Mouse (Mus musculus): ENCODE measurements around the gene Fam173a.

Fam173a gene

DNA sequence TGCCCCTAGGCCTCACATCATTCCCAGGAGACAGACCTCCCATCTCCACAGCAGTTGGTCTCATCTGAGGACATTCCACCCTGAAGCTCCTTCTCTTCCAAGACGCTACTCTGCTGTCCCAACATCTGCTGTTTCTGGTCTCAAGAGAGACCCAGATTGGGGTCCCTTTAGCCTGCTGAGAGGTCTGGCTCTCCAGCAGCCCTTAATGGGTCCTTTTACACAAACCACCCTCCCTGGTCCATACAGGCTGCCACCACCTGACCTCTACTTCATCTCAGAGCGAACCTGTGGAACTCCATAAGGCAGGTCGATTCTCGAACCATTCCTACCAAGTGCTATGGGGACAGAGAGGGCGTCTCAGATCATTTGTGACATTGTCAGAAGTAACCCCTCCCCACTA, 15.3 kb upstream of the Fam173a start:
- in situ Hi-C loops (cut with MboI; ENCODE audit: low pct_unique_long_range_greater_than_20kb in 1 of 2, low sequenced_read_pairs in 2 of 2, unreplicated experiment in 1 of 2), result loop anchor here in 1 of 2 experiments (10.0 kb wide), 1 partner anchor 103 kb away; no protein-coding TSS in a partner anchor

DNA sequence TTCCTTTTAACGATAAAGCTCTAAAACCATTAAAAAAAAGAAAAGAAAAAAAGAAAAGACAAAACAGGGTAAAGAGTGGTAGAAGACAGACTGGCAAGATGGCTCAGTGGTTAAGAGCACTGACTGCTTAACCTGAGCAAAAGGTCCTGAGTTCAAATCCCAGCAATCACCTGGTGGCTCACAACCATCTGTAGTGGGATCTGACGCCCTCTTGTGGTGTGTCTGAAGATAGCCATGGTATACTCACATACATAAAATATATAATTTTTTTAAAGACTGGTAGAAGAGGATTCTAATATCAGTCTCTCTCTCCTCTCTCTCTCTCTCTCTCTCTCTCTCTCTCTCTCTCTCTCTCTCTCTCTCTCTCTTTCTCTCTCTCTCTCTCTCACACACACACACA, 14.8 kb upstream of the Fam173a start:
- in situ Hi-C loops (cut with MboI; ENCODE audit: low pct_unique_long_range_greater_than_20kb in 1 of 2, low sequenced_read_pairs in 2 of 2, unreplicated experiment in 1 of 2), result loop anchor here in 1 of 2 experiments (10.0 kb wide), 1 partner anchor 103 kb away; no protein-coding TSS in a partner anchor

DNA sequence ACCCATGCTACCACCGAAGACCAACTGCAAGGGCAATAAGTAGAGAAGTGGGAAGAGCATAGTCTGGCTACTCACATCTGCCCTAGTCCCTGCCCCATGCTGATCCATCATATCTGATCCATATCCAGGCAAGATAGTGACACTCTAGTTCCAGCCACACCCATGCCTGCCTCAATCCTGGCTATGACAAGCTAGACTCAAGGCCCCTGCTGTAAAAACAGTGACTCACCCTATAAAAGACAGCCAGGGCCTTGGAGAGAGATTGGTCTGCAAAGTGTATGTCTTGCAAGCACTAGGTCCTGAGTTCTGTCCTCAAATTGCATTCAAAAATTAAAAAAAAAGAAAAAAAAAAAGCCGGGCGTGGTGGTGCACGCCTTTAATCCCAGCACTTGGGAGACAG, 13.8 kb upstream of the Fam173a start:
- in situ Hi-C loops (cut with MboI; ENCODE audit: low pct_unique_long_range_greater_than_20kb in 1 of 2, low sequenced_read_pairs in 2 of 2, unreplicated experiment in 1 of 2), result loop anchor here in 1 of 2 experiments (10.0 kb wide), 1 partner anchor 102 kb away; no protein-coding TSS in a partner anchor

DNA sequence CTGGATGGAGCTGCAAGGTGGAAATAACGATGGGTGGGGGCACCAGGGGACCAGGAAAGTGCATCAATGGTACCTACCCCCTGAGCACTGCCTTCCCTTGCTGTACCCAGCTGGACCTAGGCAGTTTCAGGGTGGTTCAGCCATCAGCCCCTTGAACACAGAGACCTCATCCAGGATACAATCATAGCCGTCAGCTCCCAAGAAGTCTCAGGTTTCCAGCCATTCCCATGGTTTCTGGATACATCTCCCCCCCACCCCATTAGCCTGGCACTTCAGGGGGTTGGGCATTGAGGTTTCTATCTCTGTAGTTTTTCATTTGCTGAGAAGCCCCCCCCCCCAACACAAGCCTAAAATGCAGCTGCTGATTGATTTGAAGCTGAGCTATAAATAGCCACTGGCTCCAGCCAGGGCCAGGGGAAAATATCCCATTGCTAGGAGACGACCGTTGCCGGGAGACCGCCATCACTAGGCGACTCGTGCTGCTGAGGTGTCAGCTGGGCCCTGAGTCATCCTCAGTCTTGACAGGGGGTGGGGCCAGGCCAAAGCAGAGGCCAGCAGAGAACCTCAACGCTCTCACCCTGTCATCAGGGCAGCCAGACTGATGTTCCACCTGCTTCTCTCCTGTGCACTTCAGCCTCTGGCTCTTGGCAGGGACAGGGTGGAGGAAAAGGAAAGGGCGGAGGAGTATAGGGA, 10.3 kb upstream of the Fam173a start:
- in situ Hi-C loops (cut with MboI; ENCODE audit: low pct_unique_long_range_greater_than_20kb in 1 of 2, low sequenced_read_pairs in 2 of 2, unreplicated experiment in 1 of 2), result loop anchor here in 1 of 2 experiments (10.0 kb wide), 1 partner anchor 98 kb away; no protein-coding TSS in a partner anchor

DNA sequence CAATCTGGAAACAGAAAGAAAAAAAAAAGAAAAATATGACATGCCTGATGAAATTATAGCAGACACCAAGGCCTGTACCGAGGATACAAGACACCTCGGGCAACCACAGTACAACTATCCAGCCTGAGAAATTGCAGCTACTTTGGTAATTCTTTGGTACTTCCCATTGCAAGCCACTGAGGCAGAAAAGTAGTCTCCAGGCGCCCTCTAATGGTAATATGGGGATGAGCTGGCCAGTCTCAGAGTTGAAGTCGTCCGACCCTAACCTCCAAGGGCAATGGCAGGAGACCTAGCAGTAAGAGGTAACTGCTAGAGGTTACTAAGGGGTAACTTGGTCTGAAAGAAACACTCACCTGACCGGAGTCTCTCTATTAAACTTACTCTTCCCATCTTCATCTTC, 8.3 kb upstream of the Fam173a start:
- in situ Hi-C loops (cut with MboI; ENCODE audit: low pct_unique_long_range_greater_than_20kb in 1 of 2, low sequenced_read_pairs in 2 of 2, unreplicated experiment in 1 of 2), result loop anchor here in 1 of 2 experiments (10.0 kb wide), 1 partner anchor 96 kb away; no protein-coding TSS in a partner anchor

DNA sequence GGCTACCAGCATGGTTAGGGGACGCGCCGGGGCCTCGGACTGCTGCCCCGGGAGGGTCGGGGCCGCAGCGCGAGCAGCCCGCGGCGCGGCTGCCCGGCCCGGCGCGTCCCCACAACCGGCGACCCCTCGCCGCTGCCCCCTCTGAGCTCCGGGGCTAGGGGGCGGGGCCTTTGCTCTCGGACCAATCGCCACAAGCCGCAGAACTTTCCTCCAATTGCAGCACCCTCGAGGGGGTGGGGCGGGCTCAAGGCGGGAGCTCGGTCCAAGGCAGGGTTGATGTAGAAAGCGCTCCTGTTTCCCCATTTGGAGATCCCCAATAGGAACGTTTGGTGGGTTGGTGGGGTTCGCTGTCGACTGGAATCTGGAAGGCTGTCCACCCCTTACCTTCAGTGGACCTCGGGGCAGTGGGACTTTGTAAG, 4.3 kb upstream of the Fam173a start, which contains the start of gene Metrn:
Metrn (minus strand) TSS at position 186 of the 419 bp plus-strand sequence.
- in situ Hi-C loops (cut with MboI; ENCODE audit: low pct_unique_long_range_greater_than_20kb in 1 of 2, low sequenced_read_pairs in 2 of 2, unreplicated experiment in 1 of 2), result loop anchor here (10.0 kb wide), 2 partner anchors 62 to 322 kb away; partner anchors contain the start of gene Mslnl (in 1 of the 2)

DNA sequence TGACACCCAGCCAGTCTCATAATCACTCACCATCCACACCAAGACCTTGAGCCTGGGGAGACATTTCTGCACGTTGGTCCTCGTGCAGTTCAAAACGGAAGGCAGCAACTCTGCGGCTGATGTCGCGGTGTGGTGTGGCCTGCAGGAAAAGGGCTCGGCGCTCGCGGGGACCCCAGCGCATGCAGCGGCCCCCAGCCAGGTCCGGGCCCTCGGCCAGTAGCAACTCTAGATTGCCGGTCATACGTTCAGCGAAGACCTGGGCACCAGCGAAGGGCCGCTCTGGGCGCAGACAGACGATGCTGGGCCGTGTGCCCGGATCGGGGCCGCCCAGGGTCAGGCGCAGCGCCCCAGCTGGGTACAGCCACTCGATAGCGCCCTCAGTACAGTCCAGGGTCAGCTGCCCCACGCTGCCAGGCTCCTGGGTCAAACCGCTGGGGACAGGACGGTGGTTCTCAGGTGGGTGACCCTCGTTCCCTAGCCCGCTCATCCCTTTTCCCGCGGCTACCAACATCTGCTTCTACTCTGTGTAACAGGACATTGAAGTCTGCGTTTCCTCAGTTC, 3.6 kb upstream of the Fam173a start:
- in situ Hi-C loops (cut with MboI; ENCODE audit: low pct_unique_long_range_greater_than_20kb in 1 of 2, low sequenced_read_pairs in 2 of 2, unreplicated experiment in 1 of 2), result loop anchor here (10.0 kb wide), 2 partner anchors 61 to 321 kb away; partner anchors contain the start of gene Mslnl (in 1 of the 2)

DNA sequence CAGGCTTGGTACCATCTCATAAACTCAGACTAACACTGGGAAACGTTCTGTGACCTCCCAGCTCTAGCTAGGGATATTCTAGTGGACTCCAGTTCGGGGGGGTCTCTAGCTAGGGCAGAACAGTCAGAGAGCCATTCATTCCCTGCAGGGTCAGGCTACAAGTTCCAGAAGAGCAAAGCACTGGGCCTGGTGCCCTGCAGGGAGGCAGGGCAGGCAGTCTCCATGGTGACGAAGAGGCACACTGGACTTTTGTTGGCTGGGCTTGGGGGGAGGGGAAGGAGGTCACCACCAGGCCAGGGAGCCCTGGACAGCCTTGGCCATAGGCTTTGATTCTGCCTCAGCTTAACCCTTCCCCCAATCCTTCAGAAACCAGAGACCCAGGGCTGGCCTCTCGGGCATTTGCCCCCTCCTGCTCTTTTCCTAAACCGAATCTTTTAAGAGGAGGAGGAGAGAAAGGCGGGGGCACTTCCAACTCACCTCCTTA, 3.0 kb upstream of the Fam173a start, which contains the start of gene AC134908.4:
AC134908.4 (minus strand) TSS at position 51 of the 484 bp plus-strand sequence.
- in situ Hi-C loops (cut with MboI; ENCODE audit: low pct_unique_long_range_greater_than_20kb in 1 of 2, low sequenced_read_pairs in 2 of 2, unreplicated experiment in 1 of 2), result loop anchor here (10.0 kb wide), 2 partner anchors 61 to 321 kb away; partner anchors contain the start of gene Mslnl (in 1 of the 2)

DNA sequence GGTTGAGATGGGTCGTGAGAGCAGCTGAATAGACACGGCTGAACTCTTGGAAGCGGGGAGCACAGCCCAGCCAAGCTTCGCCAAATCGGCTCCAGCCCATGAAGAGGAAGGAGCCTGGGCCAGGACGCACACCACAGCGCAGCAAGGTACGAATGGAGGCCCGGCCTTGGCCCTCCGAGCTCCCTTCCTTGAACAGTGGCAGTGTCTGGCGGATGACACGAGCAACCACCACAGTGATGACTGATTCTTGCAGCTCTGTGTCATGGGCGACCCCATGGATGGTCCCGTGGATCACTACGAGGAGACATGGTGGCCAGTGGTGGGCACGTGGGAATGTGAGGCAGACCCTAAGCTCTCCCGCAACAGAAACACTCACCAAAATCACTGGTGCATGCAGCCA, 2.3 kb upstream of the Fam173a start:
- in situ Hi-C loops (cut with MboI; ENCODE audit: low pct_unique_long_range_greater_than_20kb in 1 of 2, low sequenced_read_pairs in 2 of 2, unreplicated experiment in 1 of 2), result loop anchor here (10.0 kb wide), 2 partner anchors 60 to 320 kb away; partner anchors contain the start of gene Mslnl (in 1 of the 2)

DNA sequence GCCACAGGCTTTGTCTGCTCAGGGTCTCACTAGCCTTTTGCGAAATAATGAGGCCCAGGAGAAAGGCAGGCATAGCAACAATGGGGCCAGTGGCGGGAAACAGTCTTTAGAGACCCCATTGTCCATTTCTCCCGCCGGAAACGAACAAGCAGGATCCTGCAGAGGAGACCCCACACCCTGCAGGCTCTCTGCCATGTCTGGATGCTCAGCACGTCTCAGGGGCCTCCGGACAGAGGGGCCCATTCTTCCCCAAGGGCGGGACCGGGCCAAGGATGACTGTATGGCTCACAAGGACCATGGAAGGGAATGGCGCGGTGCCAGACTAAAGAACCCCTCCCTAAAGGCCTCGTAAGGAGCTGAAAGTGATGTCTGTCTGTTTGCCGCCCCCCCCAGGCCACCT, 1.5 kb upstream of the Fam173a start:
- in situ Hi-C loops (cut with MboI; ENCODE audit: low pct_unique_long_range_greater_than_20kb in 1 of 2, low sequenced_read_pairs in 2 of 2, unreplicated experiment in 1 of 2), result loop anchor here (10.0 kb wide), 2 partner anchors 59 to 319 kb away; partner anchors contain the start of gene Mslnl (in 1 of the 2)

DNA sequence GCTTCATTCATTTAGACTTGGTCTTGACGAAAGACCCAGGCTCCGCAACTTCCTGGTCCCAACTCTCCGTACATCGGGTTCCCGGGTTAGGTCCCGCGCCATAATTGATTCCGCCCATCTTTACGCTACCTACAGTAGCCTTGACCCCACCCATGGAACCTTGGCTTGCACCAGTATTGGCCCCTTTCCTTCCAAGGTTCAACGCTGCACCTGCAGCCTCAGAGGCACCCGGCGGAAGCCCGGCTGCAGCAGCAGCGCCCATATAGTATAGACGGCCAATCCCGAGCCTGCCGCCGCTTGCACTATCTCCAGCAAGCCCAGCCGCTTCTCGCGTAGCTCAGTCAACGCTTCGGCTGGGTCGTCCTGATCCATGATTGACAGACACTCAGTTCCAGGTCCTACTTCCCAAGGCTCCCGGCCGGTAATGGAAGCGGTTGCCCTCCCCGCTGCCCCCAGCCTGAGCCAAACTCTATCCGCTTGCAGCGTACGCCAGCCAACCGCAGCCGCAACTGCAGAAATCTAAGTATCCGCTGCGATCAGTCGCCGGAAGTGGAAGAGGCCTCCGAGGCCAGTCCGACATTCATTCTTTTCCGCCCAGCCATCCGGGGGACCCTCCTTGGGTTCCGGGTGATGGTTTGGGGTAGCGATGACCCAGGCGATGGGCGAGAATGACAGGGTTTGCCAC, 716 bp downstream of the Fam173a start:
- in situ Hi-C loops (cut with MboI; ENCODE audit: low pct_unique_long_range_greater_than_20kb in 1 of 2, low sequenced_read_pairs in 2 of 2, unreplicated experiment in 1 of 2), result loop anchor here (10.0 kb wide), 2 partner anchors 57 to 317 kb away; partner anchors contain the start of gene Mslnl (in 1 of the 2)

DNA sequence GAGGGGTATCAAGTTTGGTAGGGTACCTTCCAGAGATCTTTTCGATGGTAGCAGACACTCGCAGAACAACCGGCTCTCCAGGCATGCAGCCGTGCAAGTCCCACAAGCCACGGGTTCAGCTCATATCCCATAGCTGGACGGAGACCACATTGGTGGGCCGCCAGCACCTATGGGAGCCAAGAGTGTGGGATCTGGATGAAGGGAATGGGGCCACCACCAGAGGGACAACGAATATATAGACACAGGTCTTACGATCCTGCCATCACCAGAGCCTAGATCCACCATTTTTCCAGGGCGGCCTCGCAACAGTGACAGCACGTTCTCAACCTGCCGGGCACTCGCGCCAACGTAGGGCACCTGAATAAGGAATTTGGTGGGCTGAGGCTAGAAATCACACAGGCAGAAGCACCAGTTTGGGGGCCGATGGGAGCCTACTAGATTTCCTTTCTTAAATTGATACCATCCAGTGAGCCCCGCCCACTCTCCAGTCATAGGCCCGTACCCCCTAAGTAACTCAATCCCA, 1.3 kb downstream of the Fam173a start:
- in situ Hi-C loops (cut with MboI; ENCODE audit: low pct_unique_long_range_greater_than_20kb in 1 of 2, low sequenced_read_pairs in 2 of 2, unreplicated experiment in 1 of 2), result loop anchor here (10.0 kb wide), 2 partner anchors 57 to 317 kb away; partner anchors contain the start of gene Mslnl (in 1 of the 2)

DNA sequence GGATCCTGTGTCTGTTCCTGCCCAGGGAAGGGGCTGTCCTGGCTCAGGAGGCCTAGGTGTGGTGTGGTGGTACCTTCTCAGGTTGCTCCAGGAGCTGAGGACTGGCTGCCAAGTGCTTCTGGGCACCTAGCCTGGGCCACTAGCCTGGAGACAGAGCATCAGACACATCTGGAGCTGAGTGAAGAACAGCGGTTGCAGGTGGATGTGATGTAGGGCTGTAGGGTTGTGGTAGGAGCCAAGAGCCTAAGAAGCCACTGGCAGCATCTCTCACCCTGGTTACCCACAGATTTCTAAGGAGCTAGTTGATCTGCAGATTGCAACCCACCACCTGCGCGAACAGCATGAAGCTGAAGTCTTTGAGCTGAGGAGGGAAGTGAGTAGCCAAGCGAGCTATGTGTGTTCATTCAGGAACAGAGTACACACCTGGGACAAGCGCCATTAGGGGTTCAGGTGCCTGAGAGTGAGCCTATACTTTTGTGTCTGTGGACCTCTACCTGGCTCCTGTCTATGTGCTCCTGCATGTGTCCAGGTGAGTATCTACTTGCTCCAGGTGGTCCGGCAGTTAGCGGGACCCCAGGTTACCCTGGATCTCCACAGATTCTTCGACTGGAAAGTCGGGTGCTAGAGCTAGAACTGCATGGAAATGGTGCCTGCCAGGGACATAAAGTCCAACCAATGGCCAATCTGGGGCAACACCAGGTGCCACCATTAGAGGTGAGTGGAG, 5.8 kb downstream of the Fam173a start:
- in situ Hi-C loops (cut with MboI; ENCODE audit: low pct_unique_long_range_greater_than_20kb in 1 of 2, low sequenced_read_pairs in 2 of 2, unreplicated experiment in 1 of 2), result no loop called here

DNA sequence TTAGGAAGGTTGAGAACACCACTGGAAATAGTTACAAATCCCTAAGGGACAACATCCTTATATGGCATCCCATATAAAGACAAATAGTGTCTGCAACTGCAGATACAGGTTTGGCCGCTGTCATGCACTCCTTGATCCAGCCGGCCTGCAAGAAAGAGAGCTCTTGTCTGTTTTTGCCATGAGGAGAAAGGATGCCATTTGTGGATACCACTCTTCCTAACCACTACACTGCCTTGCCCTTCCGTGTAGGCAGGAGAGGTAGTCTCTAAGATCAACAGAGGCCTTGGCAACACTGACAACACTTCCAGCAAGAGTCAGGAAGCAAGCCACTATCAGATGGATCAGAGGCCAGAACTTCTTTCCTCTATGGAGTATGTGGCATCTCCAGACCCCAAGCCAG, 6.4 kb downstream of the Fam173a start, which contains the start of gene Ccdc78:
Ccdc78 (plus strand) TSS at position 301 of the 400 bp plus-strand sequence.
- in situ Hi-C loops (cut with MboI; ENCODE audit: low pct_unique_long_range_greater_than_20kb in 1 of 2, low sequenced_read_pairs in 2 of 2, unreplicated experiment in 1 of 2), result no loop called here

DNA sequence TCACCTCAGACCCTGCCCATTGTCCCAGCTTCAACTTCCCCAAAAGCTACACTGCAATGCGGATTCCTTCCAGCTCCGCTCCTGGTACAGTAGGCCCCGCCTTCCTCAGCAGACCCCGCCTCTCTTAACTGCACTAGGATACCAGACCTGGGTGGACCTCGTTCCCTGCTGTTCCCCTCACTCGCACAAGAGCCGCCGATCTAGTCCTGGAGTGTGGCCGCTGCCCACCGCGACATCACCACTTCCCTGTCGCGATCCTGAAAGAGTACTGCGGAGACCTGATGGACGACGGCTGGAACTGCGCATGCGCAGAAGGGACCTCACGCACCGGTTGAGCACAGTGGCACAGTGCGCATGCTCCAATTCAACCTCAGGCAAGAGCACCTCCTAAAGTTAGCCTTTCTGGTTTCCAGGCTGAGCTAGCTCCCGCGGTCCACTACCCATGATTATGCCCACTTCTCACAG, 7.4 kb downstream of the Fam173a start, which contains the start of gene Haghl:
Haghl (minus strand) TSS at position 393 of the 465 bp plus-strand sequence.
- in situ Hi-C loops (cut with MboI; ENCODE audit: low pct_unique_long_range_greater_than_20kb in 1 of 2, low sequenced_read_pairs in 2 of 2, unreplicated experiment in 1 of 2), result no loop called here

DNA sequence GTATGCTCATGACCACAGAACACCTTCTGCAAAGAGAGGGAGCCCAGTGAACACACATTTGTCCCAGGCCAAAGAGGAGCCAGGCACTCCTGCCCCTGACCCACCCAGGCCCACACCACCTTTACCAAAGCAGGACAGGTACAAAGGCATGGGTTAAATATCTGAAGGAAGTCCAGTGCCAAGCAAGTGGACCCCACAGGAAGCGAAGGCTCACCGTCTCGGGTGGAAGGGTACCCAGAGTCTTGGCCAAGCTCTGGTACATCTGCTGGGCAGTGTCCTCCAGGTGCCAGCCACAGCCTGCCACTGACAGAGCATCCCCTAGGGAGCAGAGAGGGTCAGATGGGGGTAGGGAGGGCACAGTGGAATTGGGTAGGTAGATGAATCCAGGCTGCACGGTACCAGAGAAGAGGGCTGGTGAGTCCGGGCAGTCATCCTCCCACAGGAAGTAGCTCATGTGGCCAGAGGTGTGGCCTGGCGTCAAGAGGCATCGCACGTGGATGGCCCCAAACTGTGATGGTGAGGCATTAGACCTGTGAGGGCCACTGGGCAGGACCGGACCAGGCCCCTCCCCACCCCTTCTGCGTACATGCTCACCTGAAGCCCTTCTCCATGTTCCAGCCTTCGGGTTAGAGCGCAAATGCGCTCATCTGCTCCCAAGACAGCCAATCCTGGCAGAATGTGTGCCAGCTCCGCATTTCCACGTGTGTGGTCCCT, 8.7 kb downstream of the Fam173a start:
- in situ Hi-C loops (cut with MboI; ENCODE audit: low pct_unique_long_range_greater_than_20kb in 1 of 2, low sequenced_read_pairs in 2 of 2, unreplicated experiment in 1 of 2), result no loop called here

DNA sequence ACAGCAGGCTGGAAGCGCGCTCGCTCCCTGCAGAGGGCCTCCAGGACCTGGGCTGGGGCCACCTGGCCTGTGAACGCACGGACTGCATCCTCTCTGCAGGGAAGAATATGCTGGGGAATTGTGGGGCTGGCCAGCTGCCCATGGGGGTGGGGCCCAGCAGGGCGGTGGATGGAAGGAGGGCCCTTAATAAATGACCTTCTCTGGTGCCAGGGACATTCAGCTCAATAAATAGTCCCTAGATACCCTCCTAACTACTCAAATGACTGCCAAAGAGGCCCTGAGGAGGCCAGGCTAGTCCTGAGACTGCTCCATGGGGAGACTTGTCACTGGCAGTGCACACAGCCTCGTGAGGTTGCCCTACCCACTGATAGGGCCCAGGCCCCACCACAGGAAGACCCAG, 9.6 kb downstream of the Fam173a start:
- in situ Hi-C loops (cut with MboI; ENCODE audit: low pct_unique_long_range_greater_than_20kb in 1 of 2, low sequenced_read_pairs in 2 of 2, unreplicated experiment in 1 of 2), result no loop called here
